Mouse (Mus musculus) lung, adult 2 months (tissue): ENCODE measurements around the gene Top1.

Experiments
- CTCF ChIP-seq: fragments of 200-500 bp; IDR thresholded peaks from 2 replicates; pipeline ENCODE4 v1.5.1; 2011; ENCODE audit warnings: mild to moderate bottlenecking, low read length, control low read depth; ENCODE audit not compliant: insufficient read depth
- POLR2A ChIP-seq: fragments of 200-500 bp; IDR thresholded peaks from 2 replicates; pipeline ENCODE4 v1.6.1; 2011; ENCODE audit warnings: low read depth, mild to moderate bottlenecking, control low read depth, low read length, borderline replicate concordance; ENCODE audit errors: extremely low read depth

- TF ChIP-seq CTCF (no peak), POLR2A (no peak)
Observed at GRCm38 (mm10) chr2:160740521-160741156, 95.0 kb downstream of the Top1 start.
